Mouse (Mus musculus): ENCODE measurements around the gene P2ry6.

GRCm38 (mm10) chr7:100952686-100953085 lies 21.8 kb downstream of the P2ry6 start:
- TF ChIP-seq CTCF (IDR thresholded peaks at IDR 0.05; ENCODE audit: low read depth, low read length) = no peak
- no peak for TF ChIP-seq EP300 (IDR thresholded peaks at IDR 0.05; ENCODE audit: insufficient read depth, low read depth, low read length)
